In the genomic region with DNA sequence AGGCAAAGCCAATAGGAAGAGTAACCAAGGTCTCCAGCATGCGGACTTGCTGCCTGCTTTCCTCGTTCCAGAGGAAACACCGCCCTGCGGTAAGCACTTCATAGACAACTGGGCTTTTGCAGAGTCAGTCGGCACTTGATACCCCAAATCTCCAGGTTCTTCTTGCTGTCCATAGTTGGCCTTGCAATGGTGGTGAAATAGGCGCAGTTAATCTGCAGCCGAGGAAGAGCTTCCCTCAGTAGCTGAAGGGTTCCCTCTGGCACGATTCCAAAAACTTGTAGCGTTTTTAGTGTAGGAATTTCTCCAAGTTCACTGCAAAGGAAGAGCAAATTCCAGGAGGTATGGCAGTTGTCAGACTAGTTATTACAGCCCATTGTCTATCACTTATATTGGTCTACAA, we compare ENCODE assay signal across 25 mouse cellular contexts. TPM values are rescaled to one million over a fixed set of nuclear protein-coding genes. Genes with fewer than 3 reads are reported as not detected.
DNase-seq lines count a peak whose midpoint lies in the region; ATAC-seq and TF ChIP-seq lines count a peak whose summit lies in the region.
"Had no signal": no experiment of that assay in that cellular context is flagged by ENCODE, and none has a peak within 500 bp of the region (broad histone marks: within the 10 kb centered on the region; RNA-seq: fewer than 3 reads in every experiment).

No protein-coding gene starts in this region.

- H3K9ac ChIP-seq in intestine, embryonic 14.5 days (ENCODE audit: low read length), result no peak overlapping the region
- no peak overlapping the region for H3K9ac ChIP-seq in intestine, postnatal 0 days (ENCODE audit: low read depth, low read length)
- H3K9ac ChIP-seq in intestine, embryonic 15.5 days, result no peak overlapping the region
- no peak overlapping the region for H3K9ac ChIP-seq in liver, embryonic 13.5 days
- H3K9ac ChIP-seq in midbrain, postnatal 0 days (replicated peaks; ENCODE audit: low read length, poor library complexity, severe bottlenecking), result no peak overlapping the region
- H3K9ac ChIP-seq: embryonic facial prominence, embryonic 12.5 days; forebrain, postnatal 0 days; kidney, embryonic 15.5 days; limb, embryonic 15.5 days; midbrain, embryonic 15.5 days; stomach, embryonic 15.5 days had no signal

- no peak for TF ChIP-seq CTCF in intestine, postnatal 0 days (IDR thresholded peaks at IDR 0.05; ENCODE audit: low read depth)
- no peak for TF ChIP-seq CTCF in midbrain, postnatal 0 days (IDR thresholded peaks at IDR 0.05)

- H3K4me1 ChIP-seq in intestine, embryonic 14.5 days (replicated peaks; ENCODE audit: control insufficient read depth, insufficient read depth, low read length), result peaks cover 3% of the 10 kb centered on the region; the same call in 1 of the 2 replicates
- no peaks in the 10 kb centered on the region for H3K4me1 ChIP-seq in intestine, postnatal 0 days (replicated peaks; ENCODE audit: control insufficient read depth, insufficient read depth, low read length)
- H3K4me1 ChIP-seq in intestine, embryonic 15.5 days (replicated peaks), result 0 out of 2 replicates have a peak, but pooled peaks cover 2% of the 10 kb centered on the region
- H3K4me1 ChIP-seq in liver, embryonic 13.5 days (replicated peaks), result peaks cover 6% of the 10 kb centered on the region; the same call in 1 of the 2 replicates
- no peaks in the 10 kb centered on the region for H3K4me1 ChIP-seq in midbrain, postnatal 0 days (ENCODE audit: insufficient read depth, low read length)
- H3K4me1 ChIP-seq: embryonic facial prominence, embryonic 12.5 days; forebrain, embryonic 10.5 days; kidney, embryonic 15.5 days; limb, embryonic 15.5 days; midbrain, embryonic 15.5 days; stomach, embryonic 15.5 days had no signal

- no peak; the same call in 1 of the 2 replicates for ATAC-seq in intestine, embryonic 14.5 days (replicated peaks; ENCODE audit: low FRiP score, low TSS enrichment, low read depth)
- no peak for ATAC-seq in intestine, postnatal 0 days
- ATAC-seq in intestine, embryonic 15.5 days, result peak; percentile 40
- ATAC-seq in liver, embryonic 13.5 days (ENCODE audit: low read depth), result no peak
- no peak for ATAC-seq in midbrain, postnatal 0 days (ENCODE audit: low FRiP score)
- ATAC-seq: forebrain, postnatal 0 days; hindbrain, embryonic 16.5 days; midbrain, embryonic 15.5 days had no signal

- no peak overlapping the region for H3K4me3 ChIP-seq in intestine, embryonic 14.5 days (ENCODE audit: low read depth, low read length)
- no peak overlapping the region for H3K4me3 ChIP-seq in intestine, postnatal 0 days (ENCODE audit: low read depth, low read length)
- H3K4me3 ChIP-seq in intestine, embryonic 15.5 days (replicated peaks), result no peak overlapping the region
- H3K4me3 ChIP-seq in liver, embryonic 13.5 days (replicated peaks), result no peak overlapping the region
- no peak overlapping the region for H3K4me3 ChIP-seq in midbrain, postnatal 0 days (ENCODE audit: low read depth, low read length)
- H3K4me3 ChIP-seq: embryonic facial prominence, embryonic 12.5 days; forebrain, embryonic 10.5 days; kidney, embryonic 15.5 days; limb, embryonic 15.5 days; midbrain, embryonic 15.5 days; stomach, embryonic 15.5 days had no signal

- no peak overlapping the region for H3K27ac ChIP-seq in intestine, embryonic 14.5 days (ENCODE audit: low read depth)
- H3K27ac ChIP-seq in intestine, postnatal 0 days (ENCODE audit: low read depth, low read length), result no peak overlapping the region; the same call in 1 of the 2 replicates
- no peak overlapping the region for H3K27ac ChIP-seq in intestine, embryonic 15.5 days
- H3K27ac ChIP-seq in liver, embryonic 13.5 days, result peak overlapping the region; percentile 58
- no peak overlapping the region for H3K27ac ChIP-seq in midbrain, postnatal 0 days (ENCODE audit: low read depth, low read length)
- H3K27ac ChIP-seq: embryonic facial prominence, embryonic 12.5 days; forebrain, embryonic 10.5 days; kidney, embryonic 15.5 days; limb, embryonic 15.5 days; midbrain, embryonic 15.5 days; stomach, embryonic 15.5 days had no signal

- no peak overlapping the region for H3K4me2 ChIP-seq in intestine, embryonic 14.5 days (ENCODE audit: low read length)
- no peak overlapping the region for H3K4me2 ChIP-seq in intestine, postnatal 0 days (replicated peaks; ENCODE audit: low read depth)
- no peak overlapping the region for H3K4me2 ChIP-seq in intestine, embryonic 15.5 days (replicated peaks)
- H3K4me2 ChIP-seq in liver, embryonic 13.5 days, result no peak overlapping the region
- H3K4me2 ChIP-seq in midbrain, postnatal 0 days (ENCODE audit: low read depth, low read length, poor library complexity, severe bottlenecking), result no peak overlapping the region
- H3K4me2 ChIP-seq: embryonic facial prominence, embryonic 12.5 days; kidney, embryonic 15.5 days; limb, embryonic 15.5 days; midbrain, embryonic 15.5 days; stomach, embryonic 15.5 days had no signal

- peaks cover 75% of the 10 kb centered on the region for H3K36me3 ChIP-seq in intestine, embryonic 14.5 days (ENCODE audit: control insufficient read depth, insufficient read depth, low read length)
- H3K36me3 ChIP-seq in intestine, postnatal 0 days (ENCODE audit: control insufficient read depth, insufficient read depth), result peaks cover 40% of the 10 kb centered on the region
- peaks cover 31% of the 10 kb centered on the region for H3K36me3 ChIP-seq in intestine, embryonic 15.5 days
- peaks cover 89% of the 10 kb centered on the region for H3K36me3 ChIP-seq in liver, embryonic 13.5 days
- H3K36me3 ChIP-seq in midbrain, postnatal 0 days (ENCODE audit: insufficient read depth, low read length), result peaks cover 32% of the 10 kb centered on the region

- peak; percentile 23 for DNase-seq in adrenal gland, postnatal 10 days
- DNase-seq in adrenal gland, adult 18-20 months (ENCODE audit: low spot score in 2 of 2), result no peak
- DNase-seq in intestine, embryonic 14.5 days (ENCODE audit: low spot score), result peak; percentile 49
- no peak for DNase-seq in liver, embryonic 13.5 days
- DNase-seq in gastrocnemius, adult 8-10 months (ENCODE audit: low spot score in 2 of 2), result no peak
- no peak for DNase-seq in midbrain, postnatal 0 days (ENCODE audit: low spot score)
- DNase-seq: cerebellum, adult 8-10 months; cerebellum, postnatal 25 days; forebrain, postnatal 0 days; gastrocnemius, postnatal 10 days; heart, postnatal 14 days; kidney, adult 18-20 months; kidney, postnatal 25 days; lung, postnatal 10 days; right cerebral cortex, postnatal 25 days had no signal

- WGBS in intestine, embryonic 14.5 days, result 69% methylated on average over 9 of the region's 9 CpGs
- WGBS in intestine, postnatal 0 days, result 62% methylated on average over 9 of the region's 9 CpGs
- WGBS in intestine, embryonic 15.5 days, result 68% methylated on average over 9 of the region's 9 CpGs
- WGBS in liver, embryonic 13.5 days (ENCODE audit: insufficient replicate concordance), result 77% methylated on average over 9 of the region's 9 CpGs
- WGBS in midbrain, postnatal 0 days, result 78% methylated on average over 9 of the region's 9 CpGs

- H3K27me3 ChIP-seq in intestine, embryonic 14.5 days (replicated peaks; ENCODE audit: control insufficient read depth, insufficient read depth, low read length), result no peaks in the 10 kb centered on the region
- no peaks in the 10 kb centered on the region for H3K27me3 ChIP-seq in intestine, postnatal 0 days (replicated peaks; ENCODE audit: control insufficient read depth, insufficient read depth, low read length)
- no peaks in the 10 kb centered on the region for H3K27me3 ChIP-seq in intestine, embryonic 15.5 days (replicated peaks)
- no peaks in the 10 kb centered on the region for H3K27me3 ChIP-seq in liver, embryonic 13.5 days
- no peaks in the 10 kb centered on the region for H3K27me3 ChIP-seq in midbrain, postnatal 0 days (ENCODE audit: insufficient read depth, low read length)
- H3K27me3 ChIP-seq: embryonic facial prominence, embryonic 12.5 days; kidney, embryonic 15.5 days; limb, embryonic 15.5 days; midbrain, embryonic 15.5 days; stomach, embryonic 15.5 days had no signal

- H3K9me3 ChIP-seq in intestine, embryonic 14.5 days (ENCODE audit: control insufficient read depth, low read length), result no peaks in the 10 kb centered on the region
- H3K9me3 ChIP-seq in intestine, postnatal 0 days (ENCODE audit: control insufficient read depth), result no peaks in the 10 kb centered on the region
- no peaks in the 10 kb centered on the region for H3K9me3 ChIP-seq in intestine, embryonic 15.5 days
- H3K9me3 ChIP-seq in liver, embryonic 13.5 days (replicated peaks), result no peaks in the 10 kb centered on the region
- no peaks in the 10 kb centered on the region for H3K9me3 ChIP-seq in midbrain, postnatal 0 days (ENCODE audit: low read length)
- H3K9me3 ChIP-seq: embryonic facial prominence, embryonic 12.5 days; forebrain, embryonic 10.5 days; G1E; kidney, embryonic 15.5 days; limb, embryonic 15.5 days; midbrain, embryonic 15.5 days; stomach, embryonic 15.5 days had no signal

RNA-seq across cellular contexts. Expression of gene Lmbrd2, which starts 26.8 kb away (rescaled TPM):
- total RNA-seq in adrenal gland, postnatal 10 days (2021), result 10 to 100 TPM; 19.2 to 22.5 TPM
- 10 to 100 TPM; 27.2 to 29.1 TPM for total RNA-seq in adrenal gland, adult 18-20 months (2021)
- polyA plus RNA-seq in intestine, embryonic 14.5 days (2014; fragmentation: Nextera tagmentation; extraction: Ambion mirVana), result 4.6 and 4.9 TPM in 2 replicates
- polyA plus RNA-seq in intestine, postnatal 0 days (2015; fragmentation: Nextera tagmentation; extraction: Ambion mirVana), result 5.0 and 5.8 TPM in 2 replicates
- polyA plus RNA-seq in intestine, embryonic 15.5 days (2015; fragmentation: Nextera tagmentation; extraction: Ambion mirVana), result 3.4 and 3.9 TPM in 2 replicates
- 2.0 and 2.2 TPM in 2 replicates for polyA plus RNA-seq in liver, embryonic 13.5 days (2015; fragmentation: Nextera tagmentation; extraction: Ambion mirVana)
- 10 to 100 TPM; 15.9 to 19.6 (median 16.6) TPM for total RNA-seq in gastrocnemius, adult 8-10 months (2022)
- 20.7 and 25.4 TPM in 2 replicates for total RNA-seq in midbrain, postnatal 0 days (2014; rRNA removed)
- polyA plus RNA-seq in midbrain, postnatal 0 days (2015; fragmentation: Nextera tagmentation; extraction: Ambion mirVana), result 2.9 and 3.3 TPM in 2 replicates

RNA-seq across cellular contexts. Expression of gene Skp2, which starts 41.7 kb away (rescaled TPM):
- total RNA-seq in adrenal gland, postnatal 10 days (2021), result 1 to 10 TPM; 6.0 to 8.0 TPM
- 1 to 10 TPM; 2.8 to 2.9 TPM for total RNA-seq in adrenal gland, adult 18-20 months (2021)
- polyA plus RNA-seq in intestine, embryonic 14.5 days (2014; fragmentation: Nextera tagmentation; extraction: Ambion mirVana), result 73.2 and 86.4 TPM in 2 replicates
- polyA plus RNA-seq in intestine, postnatal 0 days (2015; fragmentation: Nextera tagmentation; extraction: Ambion mirVana), result 13.9 and 14.7 TPM in 2 replicates
- 53.8 and 59.5 TPM in 2 replicates for polyA plus RNA-seq in intestine, embryonic 15.5 days (2015; fragmentation: Nextera tagmentation; extraction: Ambion mirVana)
- polyA plus RNA-seq in liver, embryonic 13.5 days (2015; fragmentation: Nextera tagmentation; extraction: Ambion mirVana), result 26.8 and 34.9 TPM in 2 replicates
- under 1 TPM; 0.15 to 0.53 (median 0.35) TPM for total RNA-seq in gastrocnemius, adult 8-10 months (2022)
- 7.7 and 9.3 TPM in 2 replicates for total RNA-seq in midbrain, postnatal 0 days (2014; rRNA removed)
- 7.8 and 7.9 TPM in 2 replicates for polyA plus RNA-seq in midbrain, postnatal 0 days (2015; fragmentation: Nextera tagmentation; extraction: Ambion mirVana)

RNA-seq across cellular contexts. Expression of gene Nadk2, which starts 42.5 kb away (rescaled TPM):
- 10 to 100 TPM; 74.0 to 74.3 TPM for total RNA-seq in adrenal gland, postnatal 10 days (2021)
- 10 to 100 TPM; 47.1 to 75.0 TPM for total RNA-seq in adrenal gland, adult 18-20 months (2021)
- polyA plus RNA-seq in intestine, embryonic 14.5 days (2014; fragmentation: Nextera tagmentation; extraction: Ambion mirVana), result 44.6 and 46.5 TPM in 2 replicates
- 37.3 and 38.8 TPM in 2 replicates for polyA plus RNA-seq in intestine, postnatal 0 days (2015; fragmentation: Nextera tagmentation; extraction: Ambion mirVana)
- 49.0 and 50.4 TPM in 2 replicates for polyA plus RNA-seq in intestine, embryonic 15.5 days (2015; fragmentation: Nextera tagmentation; extraction: Ambion mirVana)
- polyA plus RNA-seq in liver, embryonic 13.5 days (2015; fragmentation: Nextera tagmentation; extraction: Ambion mirVana), result 103 and 120 TPM in 2 replicates
- 10 to 100 TPM; 30.8 to 41.8 (median 37.9) TPM for total RNA-seq in gastrocnemius, adult 8-10 months (2022)
- 33.7 and 34.3 TPM in 2 replicates for total RNA-seq in midbrain, postnatal 0 days (2014; rRNA removed)
- polyA plus RNA-seq in midbrain, postnatal 0 days (2015; fragmentation: Nextera tagmentation; extraction: Ambion mirVana), result 28.9 and 29.9 TPM in 2 replicates

Comparison
In these comparisons a context has a peak if more than half of its experiments do, and no peak if none do; other contexts are left out.
1. DNase-seq: peak in adrenal gland, postnatal 10 days (single experiment) and intestine, embryonic 14.5 days (single experiment); none in adrenal gland, adult 18-20 months (0 of 2), liver, embryonic 13.5 days (single experiment), gastrocnemius, adult 8-10 months (0 of 2) and midbrain, postnatal 0 days (single experiment).